Mouse (Mus musculus) urinary bladder, postnatal 14 days (tissue): ENCODE results near the gene Ptgis.
A peak's percentile ranks its signal among the peaks of the same experiment; 100 is the strongest.

Source experiments
- DNase-seq: peaks from one replicate; pipeline ENCODE4 v3.0.0; 2021; ENCODE audit warnings: low spot score

Ptgis gene

DNA sequence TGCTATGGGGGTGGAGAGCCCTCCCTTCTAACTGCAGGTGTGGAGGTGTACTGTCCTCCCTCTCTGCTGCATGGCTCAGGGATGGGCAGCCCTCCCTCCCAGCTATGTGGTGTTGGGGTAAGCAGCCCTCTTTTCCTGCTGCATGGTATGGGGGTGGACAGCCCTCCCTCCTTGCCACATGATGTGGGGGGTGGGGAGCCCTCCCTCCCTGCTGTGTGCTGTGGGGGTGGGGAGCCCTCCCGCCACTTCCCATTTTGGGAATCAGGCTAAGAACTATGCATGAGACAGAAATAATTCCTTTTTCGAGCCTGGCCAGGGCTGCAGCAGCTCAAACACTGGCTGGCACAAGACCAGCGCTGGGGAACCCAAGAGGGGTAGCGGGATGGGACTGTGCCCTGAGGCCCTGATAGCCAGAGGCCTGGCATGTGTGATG, 84.8 kb downstream of the Ptgis start:
- DNase-seq = peak; percentile 56

DNA sequence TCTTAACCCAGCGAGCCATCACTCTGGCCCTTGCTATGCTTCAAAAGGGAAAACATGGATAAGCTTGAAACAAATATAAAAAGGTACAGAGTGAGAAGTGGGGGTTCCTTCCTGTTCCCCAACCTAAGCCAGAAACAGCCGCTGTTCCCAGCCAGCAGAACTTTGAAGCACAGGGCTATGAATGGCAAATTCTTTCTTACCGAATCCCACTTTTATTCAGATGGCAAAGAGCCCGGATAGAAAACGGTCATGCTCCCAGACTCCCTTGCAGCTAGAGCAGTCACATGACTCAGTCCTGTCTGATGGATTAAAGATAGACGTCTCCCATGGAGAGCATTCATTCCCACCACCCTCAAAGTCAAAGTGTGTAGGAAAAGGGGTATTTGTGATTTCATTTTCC, 89.5 kb downstream of the Ptgis start:
- no peak for DNase-seq

DNA sequence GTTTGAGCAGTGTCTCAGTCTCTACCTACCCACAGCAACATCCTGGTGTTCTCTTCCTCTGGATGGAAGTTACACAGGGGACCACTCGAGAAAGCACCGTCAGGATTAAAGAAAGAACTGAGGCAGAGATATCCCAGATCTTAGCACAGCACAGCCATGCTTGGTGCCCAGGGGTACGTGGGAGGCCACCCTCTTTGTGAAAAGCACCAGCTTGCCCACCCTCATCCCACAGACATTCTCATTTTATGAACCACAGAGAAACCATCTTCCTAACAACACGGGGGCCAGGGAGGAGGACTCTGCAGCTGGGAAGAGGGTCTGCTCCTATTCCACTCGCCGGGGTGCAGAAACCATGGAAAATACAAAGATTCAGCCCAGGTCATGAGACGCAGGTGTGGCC, 90.3 kb downstream of the Ptgis start:
- DNase-seq = no peak

DNA sequence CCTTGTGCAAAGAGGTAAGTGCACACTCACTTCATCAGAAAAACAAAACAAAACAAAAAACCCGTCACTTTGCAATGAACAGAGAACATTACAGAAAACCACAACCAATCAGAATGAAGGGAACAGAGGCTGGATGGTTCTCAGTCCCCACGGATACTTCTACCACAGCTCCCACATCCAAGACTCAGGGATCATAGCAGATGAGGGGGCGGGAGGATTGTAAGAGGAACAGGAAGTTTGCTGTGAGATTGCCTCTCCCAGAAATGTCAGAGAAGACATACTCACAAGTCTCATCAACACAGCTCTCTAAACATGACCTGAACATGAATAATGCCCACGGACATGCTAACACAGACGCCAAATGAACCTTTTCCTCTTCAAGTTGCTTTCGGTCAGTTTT, 91.4 kb downstream of the Ptgis start:
- no peak for DNase-seq

DNA sequence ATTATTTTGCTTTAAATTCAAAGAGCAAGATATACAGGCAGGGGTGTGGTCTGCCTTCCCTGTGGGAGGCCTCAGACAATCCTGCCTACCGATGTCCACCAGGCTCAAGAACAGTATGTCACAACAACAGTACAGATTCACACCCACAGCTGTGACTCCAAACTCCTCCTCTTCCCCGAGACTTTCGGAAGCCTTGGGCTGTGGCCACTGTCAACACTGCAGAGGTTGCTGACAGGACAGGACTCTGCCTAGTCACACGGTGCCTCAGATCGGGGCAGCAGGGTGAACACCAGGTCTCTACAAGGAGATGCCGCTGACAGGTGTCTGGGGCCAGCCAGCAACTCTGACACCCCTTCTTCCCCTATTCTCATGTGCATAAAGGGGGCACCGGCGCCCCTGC, 92.7 kb downstream of the Ptgis start:
- no peak for DNase-seq

DNA sequence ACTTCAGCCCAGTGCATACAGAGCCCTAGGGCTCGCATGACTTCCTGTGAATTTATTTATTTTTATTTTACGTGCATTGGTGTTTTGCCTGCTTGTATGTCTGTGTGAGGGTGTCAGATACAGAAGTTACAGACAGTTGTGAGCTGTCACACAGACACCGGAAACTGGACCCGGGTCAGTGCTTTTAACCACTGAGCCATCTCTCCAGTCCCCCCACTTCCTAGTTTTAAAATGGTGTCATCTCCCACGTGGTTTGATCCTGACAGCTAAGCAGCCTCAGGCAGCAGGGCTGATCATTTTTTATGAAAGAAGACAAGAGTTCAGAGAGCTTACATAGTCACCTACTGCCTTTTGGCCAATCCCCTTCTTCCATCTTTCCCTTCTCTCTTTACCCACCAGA, 94.5 kb downstream of the Ptgis start:
- no peak for DNase-seq

DNA sequence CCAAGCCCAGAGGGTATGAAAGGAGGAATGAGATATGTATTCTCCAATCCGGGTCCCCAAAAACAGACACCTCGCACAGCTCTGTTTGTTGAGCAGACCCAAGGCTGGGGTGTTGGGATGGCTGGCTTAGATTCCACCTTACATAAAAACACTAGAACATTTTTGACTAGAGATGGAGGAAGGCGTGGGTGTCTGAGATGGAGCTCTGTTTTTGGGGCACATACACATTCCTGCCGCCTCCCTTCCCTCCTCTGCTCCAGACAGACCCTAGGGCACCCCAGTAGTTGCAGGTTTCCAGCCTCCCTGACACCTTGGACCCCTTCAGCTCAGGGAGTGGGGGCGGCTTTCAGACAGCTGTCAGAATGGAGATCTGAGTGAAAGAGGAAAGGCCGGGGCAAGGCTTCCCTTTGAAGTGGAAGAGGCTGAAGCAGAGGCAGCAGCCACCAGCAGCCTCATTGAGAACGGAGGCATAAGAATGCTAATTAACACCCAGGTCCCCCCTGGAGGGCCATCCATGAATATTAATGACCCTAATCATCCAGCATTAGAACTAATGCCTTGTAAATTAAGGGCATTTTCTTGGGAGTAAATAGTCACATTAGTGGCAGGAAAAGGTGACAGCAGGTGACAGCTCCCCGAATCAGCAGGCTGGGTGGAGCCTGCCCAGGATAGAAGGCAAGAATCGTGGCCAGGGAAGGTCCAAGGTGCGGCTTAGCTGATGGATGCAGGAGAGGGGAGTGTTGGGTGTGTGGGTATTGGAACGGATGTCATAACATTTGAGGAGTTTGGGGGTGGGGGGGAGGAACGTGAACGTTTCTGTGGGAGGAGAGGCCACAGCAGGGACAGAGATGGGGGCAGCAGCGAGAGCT, 95.7 kb downstream of the Ptgis start:
- no peak for DNase-seq

DNA sequence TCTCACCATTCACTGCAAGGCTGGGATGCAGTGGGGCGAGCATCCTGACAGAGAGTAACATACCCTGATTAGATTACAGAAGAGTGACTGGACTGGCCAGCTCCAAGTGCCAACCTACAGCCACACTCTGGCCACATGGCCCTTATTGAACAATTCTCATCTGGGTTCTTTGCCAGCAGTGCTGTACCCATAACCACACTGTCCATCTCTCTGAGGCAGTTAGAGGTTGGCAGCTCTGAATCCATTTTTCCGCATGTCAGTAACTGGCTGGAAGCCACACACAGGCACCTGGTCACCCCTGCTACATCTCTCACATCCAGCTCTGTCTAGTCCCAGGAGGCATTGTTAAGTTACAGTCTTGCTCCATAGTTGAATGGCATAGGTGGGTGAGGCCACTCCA, 96.5 kb downstream of the Ptgis start:
- no peak for DNase-seq

DNA sequence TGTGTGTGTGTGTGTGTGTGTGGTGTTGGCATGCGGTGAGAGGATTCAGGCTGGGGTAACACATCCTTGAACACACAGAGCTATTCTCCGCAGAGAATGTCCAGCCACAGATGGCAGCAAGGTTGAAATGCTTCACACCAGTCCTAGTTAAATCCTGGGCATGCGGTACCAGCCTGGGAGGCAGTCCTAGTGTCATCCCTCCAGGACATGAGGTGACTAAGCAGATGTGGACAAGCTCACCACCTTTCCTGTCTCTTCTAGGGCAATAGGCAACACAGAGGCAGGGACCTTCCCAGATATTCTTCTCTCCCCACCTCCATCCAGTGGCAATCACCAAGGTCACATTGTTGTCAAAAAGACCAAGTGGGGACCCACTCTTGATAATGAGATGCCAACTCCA, 98.1 kb downstream of the Ptgis start:
- DNase-seq = no peak

DNA sequence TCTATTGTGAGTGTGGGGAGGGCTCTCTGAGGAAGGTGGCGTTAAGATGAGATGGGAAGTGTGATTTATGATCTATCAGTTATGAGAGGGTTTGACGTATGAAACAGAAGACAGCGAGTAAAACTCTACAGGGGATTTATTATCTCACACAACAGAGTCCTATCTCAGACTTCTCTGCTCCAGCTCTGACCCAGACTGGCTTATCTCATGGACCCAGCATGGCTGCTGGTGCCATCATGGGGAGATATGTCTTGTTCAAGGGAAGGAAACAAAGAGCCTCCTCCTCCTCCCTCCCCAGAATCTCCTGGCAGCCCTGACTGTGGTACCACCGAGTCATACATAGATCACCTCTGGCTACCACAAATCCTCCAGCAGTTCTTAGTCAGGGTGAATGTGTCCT, 98.6 kb downstream of the Ptgis start:
- no peak for DNase-seq
